Mouse (Mus musculus): ENCODE results near the gene Prdm10.

- 0 out of 2 replicates have a peak, but pooled peaks have one; percentile 29 for TF ChIP-seq GATA1 (IDR thresholded peaks at IDR 0.05; ENCODE audit: low read length)
- TF ChIP-seq TAL1 (IDR thresholded peaks at IDR 0.05; ENCODE audit: low read length): no peak
Observed at GRCm38 (mm10) chr9:31422143-31422542, 141.8 kb downstream of the Prdm10 start.
